Comparison of ENCODE assay signal across 17 mouse cellular contexts in the genomic region with DNA sequence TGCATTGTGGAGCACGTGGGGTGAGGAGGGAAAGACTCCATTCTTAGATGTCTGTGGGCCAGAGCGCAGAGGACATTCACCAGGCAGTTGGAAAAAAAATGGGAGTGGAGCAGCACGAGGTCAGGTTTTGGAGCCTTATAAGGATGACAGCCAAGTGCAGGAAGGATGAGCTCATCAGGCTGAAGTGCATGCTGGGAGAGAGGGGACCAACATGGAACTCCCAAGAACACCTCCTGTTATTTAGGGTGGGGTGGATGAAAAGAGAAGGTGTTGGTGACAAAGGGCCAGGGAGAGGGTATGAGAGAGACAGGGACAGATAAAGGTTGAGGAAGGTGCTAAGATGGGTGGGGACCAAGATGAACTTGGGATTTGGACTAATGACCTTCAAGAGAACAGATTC.
A peak's percentile ranks its signal among the peaks of the same experiment; 100 is the strongest.
DNase-seq lines count a peak whose midpoint lies in the region; TF ChIP-seq lines count a peak whose summit lies in the region.
"Had no signal": no experiment of that assay in that cellular context is flagged by ENCODE, and none has a peak within 500 bp of the region (broad histone marks: within the 10 kb centered on the region; RNA-seq: fewer than 3 reads in every experiment).

No protein-coding gene starts in this region.

- H3K4me3 ChIP-seq in E14TG2a.4 (replicated peaks; ENCODE audit: low read length), result 0 out of 2 replicates have a peak overlapping the region, but pooled peaks have one; percentile 3
- H3K4me3 ChIP-seq: embryonic facial prominence, embryonic 10.5 days; embryonic facial prominence, embryonic 12.5 days; forebrain, embryonic 13.5 days; forebrain, embryonic 15.5 days had no signal

- H3K36me3 ChIP-seq in E14TG2a.4 (ENCODE audit: insufficient read depth, low read length), result peaks cover 27% of the 10 kb centered on the region
- H3K36me3 ChIP-seq: embryonic facial prominence, embryonic 10.5 days; embryonic facial prominence, embryonic 12.5 days; forebrain, embryonic 15.5 days had no signal

- 0 out of 2 replicates have a peak, but pooled peaks cover 5% of the 10 kb centered on the region for H3K27me3 ChIP-seq in E14TG2a.4 (ENCODE audit: insufficient read depth, low read length)
- H3K27me3 ChIP-seq: forebrain, embryonic 15.5 days had no signal

- peaks cover 93% of the 10 kb centered on the region for H3K4me1 ChIP-seq in E14TG2a.4 (replicated peaks; ENCODE audit: low read depth, low read length)

- no peak for TF ChIP-seq CTCF in E14TG2a.4 (conservative IDR thresholded peaks at IDR 0.05; ENCODE audit: low read length)

- peaks cover 3% of the 10 kb centered on the region; the same call in 1 of the 2 replicates for H3K9me3 ChIP-seq in E14TG2a.4 (ENCODE audit: low read length)
- H3K9me3 ChIP-seq: embryonic facial prominence, embryonic 10.5 days; embryonic facial prominence, embryonic 12.5 days; forebrain, embryonic 13.5 days; forebrain, embryonic 15.5 days had no signal

- peak; percentile 88 for DNase-seq in ES-CJ7 (ENCODE audit: low read depth, low spot score)
- DNase-seq in ZHBTc4 (ENCODE audit: low read depth, low spot score), result peak; percentile 74
- DNase-seq in cerebellum, adult 9-10 months, result no peak
- no peak for DNase-seq in thymus, postnatal 0 days (ENCODE audit: low spot score)
- DNase-seq: adrenal gland, adult 2 months; adrenal gland, postnatal 10 days; adrenal gland, postnatal 25 days; cerebellum, adult 11 months; cerebellum, adult 18-20 months; cerebellum, adult 8-10 months; cerebellum, postnatal 10 days; forebrain, postnatal 0 days had no signal

Comparison
In these comparisons a context has a peak if more than half of its experiments do, and no peak if none do; other contexts are left out.
1. DNase-seq: peak in ES-CJ7 (single experiment) and ZHBTc4 (single experiment); none in cerebellum, adult 9-10 months (single experiment) and thymus, postnatal 0 days (single experiment).